Mouse (Mus musculus) inflammation-experienced regulatory T-cells, adult 6 months (primary cell): ENCODE measurements around the gene Camkk2. TPM values are rescaled to one million over a fixed set of nuclear protein-coding genes. Genes with fewer than 3 reads are reported as not detected.

ENCODE experiments used
- ATAC-seq: one replicate; pipeline ENCODE4 v1.8.0; 2017
- polyA plus RNA-seq, 3 experiments: library from polyadenylated mRNA; unstranded; fragments of 100-300 nt; shearing (Covaris generic); gene quantifications; one replicate each; pipeline ENCODE4 v1.2.1; 2017

Gene Camkk2
- polyA plus RNA-seq = 1 to 10 TPM; 2.9 to 4.3 (median 3.3) TPM

DNA sequence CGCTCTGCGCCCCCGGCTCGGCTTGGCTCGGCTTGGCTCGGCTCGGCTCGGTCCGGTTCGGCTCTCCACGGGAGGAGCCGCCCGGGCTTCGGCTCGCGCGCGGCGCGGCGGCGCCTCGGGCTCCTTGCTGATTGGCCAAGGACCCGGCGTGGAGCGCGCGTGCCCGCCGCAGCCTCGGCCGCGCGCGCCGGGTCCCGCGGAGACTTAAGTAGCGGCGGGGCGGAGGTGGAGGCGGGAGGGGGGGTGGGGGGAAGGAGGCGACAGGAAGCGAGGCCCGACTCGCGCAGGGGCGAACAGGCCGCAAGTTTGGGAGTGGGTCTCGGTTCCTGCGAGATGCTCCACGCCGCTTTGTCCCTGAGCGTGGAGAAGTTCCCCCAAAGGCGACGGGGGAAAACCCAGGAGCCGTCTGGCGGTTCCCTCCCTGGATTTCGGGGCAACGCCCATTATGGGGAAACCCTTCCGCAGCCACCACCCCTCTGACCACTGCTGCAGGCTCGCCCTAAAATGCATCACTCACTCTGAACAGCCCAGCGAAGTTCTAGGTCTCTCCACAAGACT is at the start of gene Camkk2:
Camkk2 (minus strand) TSS at position 133 of the 558 bp plus-strand sequence.
- ATAC-seq = peak; percentile 76

DNA sequence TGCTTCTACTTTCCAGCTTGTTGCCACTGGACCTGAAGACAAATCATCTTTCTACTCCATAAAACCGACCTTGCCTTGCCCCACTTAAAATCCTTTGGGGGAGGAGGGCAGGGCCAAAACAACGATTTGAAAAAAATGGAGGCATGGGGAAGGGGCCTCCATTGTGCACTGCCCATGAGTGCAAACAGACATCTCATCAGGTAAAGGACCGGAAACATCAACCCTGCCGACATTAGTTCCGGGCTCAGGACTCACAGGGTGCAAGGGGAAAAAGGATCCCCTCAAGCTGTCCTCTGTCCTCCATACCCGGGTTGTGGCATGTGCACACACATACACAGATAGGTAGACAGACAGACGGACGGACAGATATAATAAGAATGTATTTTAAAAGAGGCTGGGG is 45.9 kb upstream of the Camkk2 start:
- no peak for ATAC-seq

DNA sequence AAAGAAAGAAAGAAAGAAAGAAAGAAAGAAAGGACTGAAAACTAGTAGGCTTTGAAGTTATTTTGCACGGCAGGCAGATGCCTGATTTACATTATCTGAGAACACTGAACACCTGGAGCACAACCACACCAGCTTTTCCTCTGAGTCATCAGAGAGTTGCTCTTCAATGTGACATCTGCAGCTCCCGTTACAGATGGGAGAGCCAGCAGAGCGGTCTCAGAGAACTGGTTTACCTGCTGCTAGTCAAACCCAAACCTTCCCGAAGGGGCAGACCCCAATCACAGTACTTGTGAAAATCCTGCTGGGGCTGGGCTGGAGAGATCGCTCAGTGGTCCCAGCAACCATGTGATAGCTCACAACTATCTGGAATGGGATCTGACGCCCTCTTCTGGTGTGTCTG is 45.2 kb upstream of the Camkk2 start:
- no peak for ATAC-seq

DNA sequence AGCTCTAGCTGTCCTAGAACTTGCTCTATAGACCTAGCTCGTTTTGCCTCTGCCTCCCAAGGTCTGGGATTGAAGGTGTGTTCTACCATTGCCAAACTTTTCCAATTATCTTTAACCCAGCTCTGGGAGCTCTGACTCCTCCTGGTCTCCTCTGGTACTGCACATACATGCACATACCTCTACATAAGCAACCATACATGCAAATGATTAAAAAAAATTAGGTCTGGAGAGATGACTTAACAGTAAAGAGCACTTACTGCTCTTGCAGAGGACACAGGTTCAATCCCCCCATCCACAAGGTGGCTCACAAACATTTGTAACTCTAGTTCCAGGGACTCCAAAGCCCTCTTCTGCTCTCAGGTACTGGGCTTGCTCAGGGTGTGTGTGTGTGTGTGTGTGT is 44.8 kb upstream of the Camkk2 start:
- ATAC-seq = no peak

DNA sequence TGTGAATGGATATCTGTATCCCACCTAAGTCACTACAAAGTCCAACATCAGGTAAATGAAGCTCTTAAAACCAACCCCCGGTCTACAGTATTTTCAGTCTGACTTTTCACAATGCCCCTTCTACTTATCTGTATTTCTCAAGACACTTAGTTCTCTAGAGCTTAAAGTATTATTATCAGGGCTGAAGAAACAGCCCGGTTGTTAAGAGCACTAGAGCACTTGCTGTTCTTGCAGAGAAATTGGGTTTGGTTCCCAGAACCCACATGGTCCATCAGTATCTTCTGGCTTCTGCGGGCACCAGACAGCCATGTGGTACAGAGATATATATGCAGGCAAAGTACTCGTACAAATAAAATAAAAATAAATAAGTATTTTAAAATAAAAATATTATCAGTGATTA is 43.2 kb upstream of the Camkk2 start:
- no peak for ATAC-seq

DNA sequence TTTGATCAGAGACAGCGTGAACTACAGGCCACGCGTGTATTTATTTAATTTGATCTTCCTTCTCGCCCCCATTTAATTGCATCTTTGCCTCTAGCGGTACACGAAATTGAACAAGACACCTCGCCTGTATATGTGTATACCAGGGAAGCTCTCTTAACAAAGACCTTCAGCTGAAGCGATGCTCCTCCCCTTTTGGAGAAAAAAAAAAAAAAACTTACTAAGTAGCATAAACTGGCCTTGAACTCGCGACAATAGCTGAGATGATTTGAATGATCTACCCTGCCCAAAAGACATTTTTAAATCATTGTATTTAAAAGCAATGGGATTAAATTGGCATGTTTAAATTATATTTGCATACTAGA is 42.3 kb upstream of the Camkk2 start:
- ATAC-seq = peak; percentile 37

DNA sequence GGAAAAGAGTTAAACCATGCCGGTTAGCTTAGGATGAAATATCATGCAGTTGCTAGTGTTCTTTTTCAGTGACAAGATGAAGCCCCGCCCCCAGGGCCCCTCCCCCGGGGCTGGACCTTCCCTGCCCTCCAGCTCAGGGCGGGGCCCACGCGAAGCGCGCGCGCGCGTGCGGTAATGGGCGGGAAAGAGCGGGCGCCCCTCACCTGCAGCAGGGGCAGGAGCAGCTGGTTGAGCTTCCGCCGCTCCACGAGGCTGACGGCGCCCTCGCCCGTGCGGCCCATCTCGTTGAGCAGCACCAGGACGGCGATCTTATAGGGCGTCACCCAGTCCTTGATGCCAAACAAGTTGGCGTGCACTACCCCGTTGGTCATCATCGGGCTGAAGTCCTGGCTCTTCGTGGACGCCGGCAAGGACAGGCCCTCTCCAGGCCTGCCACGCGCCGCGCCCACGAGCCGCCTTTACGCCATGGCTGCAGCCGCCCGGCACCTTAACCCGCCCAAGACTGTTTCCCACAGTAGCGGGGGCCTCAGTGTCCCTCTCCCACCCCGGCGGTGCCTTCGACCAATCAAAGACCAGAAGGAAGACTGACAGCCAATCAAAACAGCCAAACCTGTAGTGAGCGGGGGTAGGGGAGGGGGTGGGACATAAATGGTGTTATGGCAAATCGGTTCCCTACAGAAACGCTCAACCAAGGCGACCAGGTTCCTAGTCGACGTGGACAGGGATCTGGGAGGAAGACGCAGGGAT is 41.7 kb upstream of the Camkk2 start, which contains the start of gene Anapc5:
Anapc5 (minus strand) TSS at position 563 of the 747 bp plus-strand sequence.
- ATAC-seq = peak; percentile 96

DNA sequence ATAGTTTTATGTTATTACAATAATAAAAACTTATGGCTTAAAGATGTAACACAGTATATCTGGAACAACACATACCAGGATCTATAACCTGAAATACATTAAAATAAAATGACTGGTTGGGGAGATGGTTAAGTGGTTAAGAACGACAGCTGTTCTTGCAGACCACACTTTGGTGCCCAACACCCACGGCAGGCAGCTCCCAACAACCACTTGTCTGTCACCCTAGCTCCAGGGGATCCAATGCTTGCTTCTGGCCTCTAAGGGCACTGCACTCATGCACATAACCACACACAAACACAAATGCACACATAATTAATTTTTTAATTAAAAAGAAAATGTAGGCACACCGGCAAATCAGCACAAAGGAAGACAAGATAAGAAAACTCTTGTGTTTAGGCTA is 33.5 kb upstream of the Camkk2 start:
- ATAC-seq = no peak

DNA sequence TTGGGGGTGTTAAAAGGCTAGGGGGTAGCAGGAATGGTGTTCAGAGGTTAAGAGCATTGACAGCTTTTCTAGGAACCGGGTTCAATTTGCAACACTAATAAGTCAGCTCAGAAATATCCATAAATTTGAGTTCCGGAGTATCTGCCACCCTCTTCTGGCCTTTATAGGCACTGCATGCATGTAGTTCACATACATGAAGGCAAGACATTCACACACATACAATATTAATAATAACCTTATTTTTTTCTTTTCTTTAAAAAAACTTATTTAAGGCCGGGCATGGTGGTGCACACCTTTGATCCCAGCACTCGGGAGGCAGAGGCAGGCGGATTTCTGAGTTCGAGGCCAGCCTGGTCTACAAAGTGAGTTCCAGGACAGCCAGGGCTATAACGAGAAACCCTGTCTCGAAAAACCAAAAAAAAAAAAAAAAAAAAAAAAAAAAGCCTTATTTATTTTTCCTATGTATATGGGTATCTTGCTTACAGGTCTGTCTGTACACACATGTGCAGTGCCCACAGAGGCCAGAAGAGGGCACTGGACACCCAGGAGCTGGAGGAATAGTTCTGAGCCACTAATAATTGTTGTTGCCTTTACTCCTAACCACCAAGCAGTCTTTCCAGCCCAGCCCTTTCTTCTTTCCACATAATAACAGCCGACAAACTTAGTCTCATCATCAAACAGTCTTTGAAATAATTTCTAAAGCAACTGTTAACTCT is 32.3 kb upstream of the Camkk2 start:
- ATAC-seq = peak; percentile 93

DNA sequence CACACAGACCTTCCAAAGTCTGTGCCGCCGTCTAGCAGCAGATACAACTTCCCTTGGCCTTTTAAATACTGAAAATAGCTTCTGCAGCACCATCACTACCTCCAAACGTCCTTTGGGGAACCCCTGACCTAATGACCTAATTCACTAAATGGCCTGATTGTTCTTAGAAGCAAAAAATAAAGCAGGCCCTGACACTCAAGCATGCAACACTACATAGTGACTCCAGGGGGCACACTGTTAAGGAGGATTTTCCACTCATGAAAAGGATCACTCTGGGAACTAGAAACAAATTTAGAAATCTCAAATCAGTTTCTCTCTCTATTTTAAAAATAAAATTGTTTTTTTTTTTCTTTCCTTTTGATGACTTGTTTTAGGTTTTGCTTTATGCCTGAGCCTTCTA is 26.3 kb upstream of the Camkk2 start:
- ATAC-seq = no peak

DNA sequence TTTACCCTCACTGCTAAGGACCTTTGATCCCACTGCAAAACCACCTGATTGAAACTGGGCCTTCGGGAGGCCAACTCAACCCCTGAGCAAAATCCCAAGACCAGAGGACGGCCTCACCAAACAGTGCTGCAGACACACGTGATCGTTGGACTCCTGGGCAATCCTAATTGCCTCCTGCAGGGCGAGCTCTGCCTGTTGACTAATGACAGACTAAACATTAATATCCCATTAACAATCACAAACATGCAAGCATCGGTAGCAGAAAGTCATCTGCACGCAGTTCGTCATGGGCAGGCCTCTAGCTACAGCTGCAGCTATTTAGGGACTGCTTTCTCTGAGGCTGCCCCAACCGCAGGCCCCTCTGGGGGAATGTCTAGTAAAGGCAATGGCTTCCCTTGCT is 23.5 kb upstream of the Camkk2 start:
- no peak for ATAC-seq

DNA sequence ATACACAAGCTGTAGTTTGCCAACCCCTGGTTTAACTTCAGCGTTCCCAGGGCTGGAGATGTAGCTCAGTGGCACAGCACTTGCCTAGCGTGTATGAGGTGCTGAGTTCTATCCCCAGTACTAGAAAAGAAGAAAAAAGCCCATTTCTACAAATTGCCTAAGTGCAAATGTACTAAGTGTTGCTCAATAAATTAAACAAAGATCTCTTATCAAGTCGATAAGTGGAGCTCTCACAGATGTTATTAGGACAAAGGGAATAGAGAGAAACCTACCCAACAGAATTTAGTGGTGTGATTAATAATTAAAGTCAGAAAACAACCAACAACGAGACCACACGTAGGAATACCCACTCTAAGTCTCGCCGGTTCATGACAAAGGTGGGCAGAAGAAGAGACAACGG is 22.5 kb upstream of the Camkk2 start:
- no peak for ATAC-seq

DNA sequence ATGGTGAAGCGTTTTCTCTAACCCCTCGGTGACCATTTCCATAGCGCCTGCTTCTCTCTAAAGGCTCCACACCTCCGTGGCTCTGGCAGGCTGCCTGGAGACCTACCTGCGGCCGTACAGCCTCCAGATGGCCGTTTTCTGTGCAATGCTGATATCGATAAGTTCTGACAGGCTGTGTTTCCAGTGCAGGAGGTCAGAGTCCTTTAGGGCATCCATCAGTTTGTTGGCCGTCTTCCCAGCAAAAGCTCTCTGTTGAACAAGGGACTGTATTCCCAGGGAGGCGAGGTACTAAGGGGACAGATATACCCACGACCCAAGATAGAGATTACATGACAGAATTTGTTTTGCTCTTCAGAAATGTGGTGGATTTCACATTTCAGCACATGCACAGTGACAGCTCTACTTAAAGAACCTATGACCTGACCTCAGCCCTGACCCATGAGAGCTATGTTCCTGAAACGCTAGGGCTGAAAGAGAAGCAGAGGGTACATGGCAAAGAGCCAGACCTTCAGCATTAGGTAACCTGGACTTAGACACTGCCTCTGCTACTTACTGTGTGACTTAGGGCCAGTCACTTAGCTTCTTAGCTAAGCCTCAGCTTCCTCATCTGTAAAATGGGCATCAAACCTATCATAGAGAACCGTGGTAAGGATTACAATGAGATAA is 21.3 kb upstream of the Camkk2 start:
- no peak for ATAC-seq

DNA sequence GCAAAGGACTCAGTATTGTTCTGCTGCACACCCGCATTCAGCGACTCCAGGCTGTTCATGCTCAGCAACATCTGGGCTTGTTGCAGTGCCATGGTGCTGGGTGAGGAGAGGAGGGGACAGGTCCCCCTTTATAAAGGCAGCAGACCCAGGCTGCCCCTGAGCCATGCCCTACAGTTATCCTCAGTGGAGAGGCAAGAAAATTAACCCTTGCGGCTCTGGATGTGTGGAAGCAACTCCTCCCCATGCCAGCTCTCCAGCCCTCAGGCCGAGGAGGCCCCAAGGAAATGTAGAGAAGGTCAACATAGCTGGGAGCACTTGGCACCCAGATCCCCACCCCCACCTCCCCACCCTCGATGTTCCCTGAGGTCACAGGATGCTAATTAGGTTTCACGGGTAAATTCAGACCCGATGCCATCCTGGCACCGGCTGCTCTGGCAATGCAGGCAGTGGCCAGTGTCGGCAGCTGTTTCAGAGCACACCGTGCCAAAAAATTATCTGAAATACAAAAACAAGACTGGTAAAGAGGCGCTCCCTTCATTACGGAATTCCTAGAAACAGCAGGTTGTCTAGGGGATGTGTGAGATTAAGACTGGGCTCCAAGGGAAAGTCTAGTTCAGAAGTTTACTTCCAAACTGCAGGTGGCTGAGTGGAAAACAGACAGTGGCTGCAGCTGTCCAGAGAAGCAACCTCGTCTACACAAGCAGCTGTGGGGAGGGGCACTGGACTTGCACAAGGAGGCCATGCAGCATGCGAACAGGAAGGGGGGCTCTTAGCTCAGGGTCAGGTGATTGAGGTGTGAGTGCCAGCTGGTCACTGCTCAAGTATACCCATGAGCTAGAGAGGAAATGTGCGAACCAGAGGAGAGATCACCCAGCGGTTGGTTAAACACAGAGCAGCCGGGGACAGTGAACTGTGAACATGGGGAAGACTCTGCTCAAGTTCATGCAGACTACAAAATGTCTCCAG is 20.5 kb upstream of the Camkk2 start:
- no peak for ATAC-seq

DNA sequence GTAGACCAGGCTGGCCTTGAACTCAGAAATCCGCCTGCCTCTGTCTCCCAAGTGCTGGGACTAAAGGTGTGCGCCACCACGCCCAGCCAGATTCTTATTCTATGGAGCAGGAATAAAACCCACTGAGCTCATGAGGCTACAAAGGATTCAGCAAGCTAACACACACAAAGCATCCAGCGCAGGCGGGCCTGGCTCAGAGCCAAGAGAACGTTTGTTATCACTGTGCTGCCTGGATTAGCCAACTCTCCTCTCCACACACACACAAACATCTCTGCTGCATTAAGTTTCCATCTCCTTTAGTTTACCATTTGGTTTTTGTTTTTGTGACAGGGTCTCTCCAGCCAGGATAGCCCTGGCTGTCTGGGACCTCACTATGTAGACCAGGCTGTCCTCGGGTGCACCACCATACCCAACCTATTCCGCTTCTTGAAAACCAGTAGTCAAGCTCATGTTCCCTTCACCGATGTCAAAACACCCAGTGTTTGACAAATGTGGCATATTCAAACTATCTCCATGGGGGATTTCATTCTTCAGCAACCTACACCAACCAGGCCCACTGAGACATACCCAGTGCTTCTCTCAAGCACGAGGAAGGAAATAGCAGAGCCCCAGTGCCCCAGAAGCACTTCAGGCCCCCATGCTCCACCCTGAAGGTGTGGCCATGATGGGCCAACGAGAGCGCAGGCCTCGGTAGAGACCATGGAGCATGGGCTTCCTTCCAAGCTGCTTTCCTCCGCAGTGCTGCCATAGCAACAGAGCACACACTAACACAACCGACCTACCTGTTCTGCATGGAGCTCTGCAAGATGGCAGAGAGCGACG is 19.6 kb upstream of the Camkk2 start:
- ATAC-seq = no peak

DNA sequence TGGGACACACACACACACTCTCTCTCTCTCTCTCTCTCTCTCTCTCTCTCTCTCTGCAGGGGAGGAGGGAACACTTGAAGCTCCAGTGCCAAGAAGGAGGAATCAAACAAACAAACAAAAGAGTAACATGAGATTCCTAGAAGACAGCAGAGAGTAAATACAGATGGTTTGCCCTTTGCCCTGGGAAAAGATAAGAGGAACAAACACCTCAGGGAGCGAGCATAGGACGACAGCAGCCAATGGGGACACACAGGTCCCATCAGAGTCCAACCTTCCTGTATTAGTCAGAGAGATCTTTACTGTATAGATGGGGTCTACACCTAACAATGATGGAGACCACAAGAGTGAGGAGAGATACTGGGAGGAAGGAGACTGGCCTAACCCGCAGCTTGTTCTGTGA is 18.7 kb upstream of the Camkk2 start:
- no peak for ATAC-seq

DNA sequence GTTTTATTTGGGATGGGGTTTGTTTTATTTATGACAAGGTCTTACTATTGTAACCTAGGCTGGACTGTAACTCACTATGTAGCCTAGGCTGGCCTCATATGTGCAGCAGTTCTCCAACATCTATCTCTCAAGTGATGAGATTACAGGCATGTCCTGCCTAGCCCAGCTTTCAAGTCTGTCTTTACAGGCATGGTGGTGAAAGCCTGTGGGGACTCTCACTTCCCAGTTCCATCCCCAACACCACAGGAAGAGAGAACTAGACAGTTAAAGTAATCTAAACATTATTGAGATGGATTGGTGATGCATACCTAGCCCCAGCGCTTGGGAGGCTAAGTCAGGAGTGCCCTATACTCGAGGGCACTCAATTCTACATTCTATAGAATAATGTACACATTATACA is 9.5 kb upstream of the Camkk2 start:
- ATAC-seq = no peak

DNA sequence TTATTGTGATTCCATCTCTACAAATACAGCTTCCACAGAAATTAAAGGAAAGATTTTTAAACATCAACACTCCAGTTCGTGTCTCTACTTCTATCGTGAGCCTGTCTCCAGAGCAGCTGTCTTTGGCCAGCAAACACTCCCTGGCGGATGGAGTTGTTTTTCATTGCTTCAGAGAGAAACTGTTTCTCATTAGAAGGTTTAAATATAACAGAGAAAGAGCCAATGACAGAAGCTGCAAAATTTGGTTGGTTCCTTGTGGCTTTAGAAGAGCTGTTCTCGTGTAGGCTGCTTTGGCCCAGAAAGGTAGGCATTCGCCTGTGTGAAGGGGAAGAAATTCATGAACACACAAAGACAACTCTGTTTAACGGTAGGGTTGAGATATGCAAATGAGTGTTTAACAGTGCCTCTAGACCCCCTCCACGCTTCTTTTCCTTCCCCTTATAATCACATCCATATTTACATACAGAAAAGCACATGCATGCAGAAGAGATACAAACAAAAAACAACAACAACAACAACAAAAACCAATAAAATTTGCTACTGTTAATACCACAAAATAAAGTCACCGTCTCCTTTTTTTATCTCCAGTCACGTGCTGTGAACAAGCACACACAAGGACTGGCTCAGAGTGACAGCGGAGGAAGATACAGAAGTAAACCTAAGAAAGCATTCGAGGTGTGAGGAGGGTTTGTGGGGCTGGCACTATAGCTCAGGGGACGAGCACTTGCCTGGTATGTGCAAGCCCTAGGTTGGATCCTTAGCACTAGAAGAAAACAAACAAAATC is 7.0 kb upstream of the Camkk2 start:
- no peak for ATAC-seq

DNA sequence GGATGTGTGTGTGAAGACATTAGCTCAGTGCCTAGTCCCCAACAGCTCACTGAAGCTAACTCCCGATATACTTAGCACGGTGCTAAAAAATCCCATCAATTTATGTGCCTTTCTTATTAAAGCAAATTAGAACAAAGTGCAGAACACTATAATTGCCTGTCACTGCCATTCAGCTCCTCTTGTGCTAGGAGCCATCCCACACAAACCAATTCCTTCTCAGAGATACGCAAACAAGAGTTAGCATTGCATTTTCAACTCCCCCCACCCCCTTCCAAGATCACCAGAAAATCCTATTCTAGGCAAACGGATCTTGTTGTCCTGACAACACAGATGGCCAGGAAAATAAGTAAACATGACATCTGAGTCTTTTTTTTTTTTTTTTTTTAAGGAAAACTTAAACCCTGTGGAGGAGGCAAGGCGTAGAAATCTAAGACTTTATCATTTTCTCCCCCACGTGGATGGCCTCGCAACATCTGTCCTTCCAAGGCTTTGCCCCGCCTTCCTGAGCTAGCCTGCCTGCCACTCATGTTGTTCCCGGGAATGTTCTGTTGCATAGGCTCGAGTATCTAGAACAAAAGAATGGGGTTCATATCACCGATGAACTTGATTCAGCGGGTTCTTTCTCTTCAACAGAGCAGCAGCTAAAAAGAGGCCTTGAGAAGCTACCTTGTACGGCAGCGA is 4.7 kb upstream of the Camkk2 start:
- no peak for ATAC-seq

DNA sequence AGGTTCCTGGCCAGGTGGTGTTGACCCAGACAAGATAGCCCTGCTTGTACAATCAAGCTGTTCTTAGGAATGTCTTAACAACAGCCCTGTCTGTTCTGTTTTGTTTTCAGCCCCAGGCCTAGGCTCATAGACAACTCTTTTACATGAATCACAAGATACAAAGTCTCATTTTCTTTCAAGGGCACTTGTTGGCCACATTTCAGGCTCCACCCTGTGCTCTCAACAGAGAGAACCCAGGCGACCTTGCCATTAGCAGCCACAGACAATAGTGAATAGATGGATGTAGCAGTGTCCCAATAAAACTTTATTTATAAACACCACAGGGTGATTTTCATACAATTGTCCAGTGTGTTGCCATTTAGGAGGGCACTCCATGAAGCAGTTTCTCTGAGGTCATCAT is 2.9 kb upstream of the Camkk2 start:
- ATAC-seq = no peak
